Mouse (Mus musculus) frontal cortex, postnatal 14 days (tissue): Measurements from ENCODE around the gene Magi2.

Experiments used
- DNase-seq, 2 experiments: peaks; one replicate each; pipeline ENCODE4 v3.0.0; 2022; ENCODE audit warnings: low spot score in 2 of 2

Gene Magi2

GRCm38 (mm10) chr5:20603756-20604469 is 1377.1 kb downstream of the Magi2 start:
- no peak for DNase-seq

- DNase-seq, result no peak
These were observed 1379.7 kb downstream of the Magi2 start for GRCm38 (mm10) chr5:20606497-20606896.

DNA sequence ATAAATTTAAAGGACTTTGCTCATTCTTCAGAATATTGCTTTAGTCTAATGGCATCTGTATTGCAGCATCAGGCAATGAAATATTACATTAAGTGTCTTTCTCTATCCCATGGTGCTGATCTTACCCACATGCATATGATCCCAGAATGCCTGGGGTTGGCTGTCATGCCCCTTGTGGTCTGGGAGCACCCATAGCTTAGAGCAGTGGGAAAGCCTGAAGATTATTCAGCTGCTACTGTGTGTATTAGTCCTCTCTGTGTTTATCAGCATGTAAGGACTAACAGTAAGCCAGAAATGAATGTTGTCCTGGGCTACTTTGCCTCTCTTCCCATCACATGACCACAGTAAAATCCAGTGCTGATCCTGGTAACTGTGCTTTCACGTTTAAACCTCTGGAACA is 1380.7 kb downstream of the Magi2 start:
- no peak for DNase-seq

- no peak for DNase-seq
These were observed 1382.5 kb downstream of the Magi2 start for GRCm38 (mm10) chr5:20609206-20609935.

GRCm38 (mm10) chr5:20610640-20611039 is 1383.8 kb downstream of the Magi2 start:
- no peak for DNase-seq

GRCm38 (mm10) chr5:20612616-20613015 is 1385.8 kb downstream of the Magi2 start:
- DNase-seq, result no peak

- no peak for DNase-seq
These were observed 1388.1 kb downstream of the Magi2 start for GRCm38 (mm10) chr5:20614891-20615290.

DNA sequence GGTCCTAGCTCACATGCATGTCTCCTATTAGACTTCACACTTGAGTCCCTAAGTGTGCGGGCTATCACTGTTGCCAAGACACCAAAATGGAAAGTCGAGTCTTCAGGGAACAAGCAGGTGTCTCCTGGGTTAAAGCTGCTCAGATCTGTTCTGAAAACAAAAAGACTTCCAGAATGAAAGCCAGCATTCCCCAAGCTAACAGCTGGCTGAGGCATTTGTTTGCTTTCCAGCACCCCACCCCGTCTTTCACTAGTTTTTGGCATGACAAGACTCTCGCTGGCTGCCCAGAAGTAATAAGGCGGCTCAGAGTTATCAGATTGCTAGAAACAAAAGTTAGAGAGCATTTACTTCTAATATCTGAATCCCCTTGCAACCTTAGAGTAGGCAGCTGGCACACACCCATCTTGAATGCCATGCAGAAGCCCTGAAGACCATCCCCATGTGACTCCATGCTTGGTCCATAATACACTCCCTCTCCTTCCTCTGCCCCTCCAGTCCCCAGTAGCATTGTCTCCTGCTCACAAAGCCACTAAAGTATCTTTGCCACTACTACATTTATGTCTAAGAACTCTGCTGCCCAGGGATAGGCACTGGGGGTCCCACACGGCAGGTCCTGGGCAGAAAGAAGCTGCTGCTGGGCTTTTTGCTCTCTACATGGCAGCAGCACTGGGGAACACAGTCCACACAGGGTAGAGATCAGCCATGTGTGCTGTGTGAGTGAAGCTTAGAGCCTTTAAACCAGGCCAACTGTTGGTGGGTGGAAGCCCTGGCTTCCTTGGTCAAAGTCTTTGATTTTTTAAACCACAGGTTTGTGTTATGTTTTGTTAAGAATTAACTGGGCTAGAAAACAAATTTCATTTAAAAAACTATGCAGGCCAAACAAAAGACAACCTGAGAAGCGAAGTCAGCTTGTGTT is 1394.0 kb downstream of the Magi2 start:
- no peak for DNase-seq

GRCm38 (mm10) chr5:20622417-20622816 is 1395.6 kb downstream of the Magi2 start:
- no peak for DNase-seq

GRCm38 (mm10) chr5:20622837-20623573 is 1396.2 kb downstream of the Magi2 start:
- no peak for DNase-seq

DNA sequence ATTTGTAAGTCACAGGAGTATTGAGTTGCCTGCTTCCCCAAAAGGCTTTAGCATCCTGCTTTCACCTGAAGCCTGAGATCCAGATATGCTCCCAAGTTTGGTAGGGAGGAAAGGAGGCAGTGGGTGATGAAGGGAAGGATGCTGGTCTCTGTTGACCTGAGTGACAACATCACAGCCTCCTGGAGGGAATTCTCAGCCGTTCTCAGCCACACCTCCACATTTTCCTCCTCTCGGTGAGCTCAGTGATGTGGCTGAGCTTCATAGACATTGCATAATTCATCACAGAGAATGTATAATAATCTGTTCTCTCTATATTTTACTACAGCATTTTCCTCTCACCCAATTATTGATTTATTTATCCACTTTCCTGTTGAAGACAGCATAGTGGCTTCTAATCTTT is 1398.3 kb downstream of the Magi2 start:
- no peak for DNase-seq

DNA sequence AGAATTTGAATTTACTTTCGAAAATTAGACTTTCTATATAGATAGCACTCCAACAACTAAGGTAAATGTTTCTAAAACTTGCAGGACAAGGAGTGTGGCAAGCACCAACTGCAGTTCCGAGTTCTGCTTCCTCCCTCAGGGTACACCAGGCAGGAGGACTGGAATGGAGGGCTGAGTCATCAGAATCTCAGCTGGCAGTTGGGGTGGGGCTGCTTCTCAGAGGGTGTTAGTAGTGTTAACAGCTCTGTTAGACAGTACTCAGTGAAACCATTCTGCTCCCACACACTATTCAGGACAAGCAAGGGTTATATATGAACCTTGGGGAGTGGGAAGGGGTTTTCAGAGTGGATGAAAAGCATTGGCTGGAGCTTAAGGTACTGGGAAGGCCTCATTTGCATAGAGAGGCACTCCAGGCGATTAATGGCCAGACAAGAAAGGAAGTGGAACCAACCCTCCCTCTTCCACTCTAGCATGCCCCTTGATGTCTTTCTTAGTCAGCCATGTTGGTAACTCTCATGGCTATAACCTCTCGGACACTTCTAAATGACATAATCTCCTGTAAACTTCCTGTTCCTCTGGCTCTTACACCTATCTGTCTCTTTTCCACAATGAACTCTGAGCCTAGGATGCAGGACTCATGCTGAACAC is 1402.2 kb downstream of the Magi2 start:
- DNase-seq, result no peak

DNA sequence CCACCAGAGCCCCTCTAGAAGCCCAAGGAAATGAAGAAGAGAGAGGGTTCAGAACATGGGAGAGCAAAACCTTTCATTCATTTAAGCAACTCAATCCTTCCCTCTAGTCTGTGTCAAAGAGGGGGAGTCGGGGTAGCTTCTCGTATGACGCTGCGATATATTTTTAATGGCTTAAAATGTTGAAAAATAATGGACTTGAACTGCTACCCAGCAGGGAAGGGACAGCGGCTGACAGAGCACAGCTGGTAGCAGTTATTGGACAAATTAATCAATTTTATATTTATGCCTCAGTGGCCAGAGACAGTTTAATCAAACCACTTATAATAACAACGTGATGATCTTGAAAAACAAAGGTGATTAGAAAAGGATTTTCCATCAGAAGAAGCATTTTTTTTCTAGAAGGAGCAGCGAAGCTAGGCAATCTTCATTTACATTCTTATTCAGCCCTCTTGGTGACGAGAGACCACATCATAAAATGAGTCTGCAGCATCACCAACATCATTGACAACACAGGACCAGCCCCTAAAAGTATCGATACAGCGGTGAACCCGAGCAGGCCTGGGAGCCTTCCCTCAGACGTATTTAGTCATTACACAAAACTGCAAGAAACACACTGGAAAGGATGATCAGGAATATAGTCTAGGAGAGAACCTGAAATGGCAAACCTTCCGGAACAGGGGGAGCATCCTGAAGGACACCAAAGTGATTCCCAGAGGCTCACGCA is 1407.4 kb downstream of the Magi2 start:
- no peak for DNase-seq

- DNase-seq, result no peak
These were observed 1408.0 kb downstream of the Magi2 start for GRCm38 (mm10) chr5:20634822-20635221.

DNA sequence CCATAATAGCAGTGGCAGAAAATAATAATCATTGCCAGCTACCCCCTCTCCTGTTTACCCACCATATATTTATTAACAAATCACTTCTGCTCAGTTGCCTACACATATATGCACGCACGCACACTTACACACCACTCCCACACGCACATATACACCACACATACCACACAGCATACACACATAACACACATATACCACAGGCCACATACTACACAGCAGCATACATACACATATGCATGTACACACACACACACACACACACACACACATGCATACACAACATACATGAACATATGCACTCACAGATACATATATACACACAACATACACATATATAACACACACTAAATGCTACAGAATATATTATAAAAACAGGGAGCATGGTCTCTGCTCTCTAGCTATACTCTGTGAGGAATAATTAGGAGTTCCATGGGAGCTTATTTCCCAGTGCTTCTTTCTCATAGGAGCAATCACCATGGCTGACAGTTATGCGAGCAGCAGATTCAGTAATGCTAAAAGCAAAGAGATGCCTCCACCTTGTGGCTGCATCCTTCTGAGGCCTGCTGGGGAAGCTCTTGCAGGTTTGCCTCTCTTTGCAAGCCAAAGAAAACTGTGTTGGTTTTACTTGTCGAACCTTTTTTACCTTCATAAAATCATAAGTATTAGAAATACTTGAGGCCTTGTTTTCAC is 1410.6 kb downstream of the Magi2 start:
- DNase-seq, result no peak

DNA sequence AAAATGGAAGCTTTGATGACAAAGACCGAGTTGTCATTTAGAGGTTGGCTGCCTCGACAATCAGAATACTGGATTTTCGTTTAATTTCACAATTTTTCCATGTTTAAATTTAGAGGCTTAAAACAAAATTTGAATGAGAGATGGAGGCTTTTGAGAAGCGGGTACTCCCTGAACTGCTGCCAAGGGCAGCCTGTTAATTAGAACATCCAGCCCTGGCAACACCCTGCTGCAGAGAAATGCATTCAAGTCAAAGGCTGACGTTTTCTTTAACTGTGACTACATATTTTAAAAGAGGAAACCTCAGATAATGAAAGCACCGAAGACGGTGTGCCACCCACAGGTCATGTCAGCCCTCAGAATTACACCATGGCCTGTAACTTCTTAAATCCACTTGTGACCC is 1415.4 kb downstream of the Magi2 start:
- DNase-seq, result no peak

DNA sequence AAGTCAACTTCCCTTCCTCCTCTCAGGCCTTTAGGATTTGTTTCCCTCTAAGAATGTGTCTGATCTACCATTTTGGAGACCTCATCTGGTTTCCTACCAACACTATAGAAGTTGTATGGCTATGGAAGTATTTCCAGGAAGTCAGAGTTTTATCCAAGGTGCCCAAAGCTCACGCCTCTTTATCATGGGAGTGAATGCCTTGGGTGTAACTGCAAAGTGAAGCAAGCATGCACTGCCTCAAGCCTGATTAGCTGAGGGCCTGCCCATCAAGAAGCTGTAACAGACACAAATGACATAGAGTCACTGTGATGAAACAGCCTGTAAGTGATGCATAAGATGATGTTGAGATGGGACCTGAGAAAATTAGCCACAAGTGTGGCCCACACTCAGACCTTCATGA is 1416.9 kb downstream of the Magi2 start:
- DNase-seq, result no peak

- DNase-seq, result no peak
These were observed 1420.1 kb downstream of the Magi2 start for GRCm38 (mm10) chr5:20646947-20647346.

DNA sequence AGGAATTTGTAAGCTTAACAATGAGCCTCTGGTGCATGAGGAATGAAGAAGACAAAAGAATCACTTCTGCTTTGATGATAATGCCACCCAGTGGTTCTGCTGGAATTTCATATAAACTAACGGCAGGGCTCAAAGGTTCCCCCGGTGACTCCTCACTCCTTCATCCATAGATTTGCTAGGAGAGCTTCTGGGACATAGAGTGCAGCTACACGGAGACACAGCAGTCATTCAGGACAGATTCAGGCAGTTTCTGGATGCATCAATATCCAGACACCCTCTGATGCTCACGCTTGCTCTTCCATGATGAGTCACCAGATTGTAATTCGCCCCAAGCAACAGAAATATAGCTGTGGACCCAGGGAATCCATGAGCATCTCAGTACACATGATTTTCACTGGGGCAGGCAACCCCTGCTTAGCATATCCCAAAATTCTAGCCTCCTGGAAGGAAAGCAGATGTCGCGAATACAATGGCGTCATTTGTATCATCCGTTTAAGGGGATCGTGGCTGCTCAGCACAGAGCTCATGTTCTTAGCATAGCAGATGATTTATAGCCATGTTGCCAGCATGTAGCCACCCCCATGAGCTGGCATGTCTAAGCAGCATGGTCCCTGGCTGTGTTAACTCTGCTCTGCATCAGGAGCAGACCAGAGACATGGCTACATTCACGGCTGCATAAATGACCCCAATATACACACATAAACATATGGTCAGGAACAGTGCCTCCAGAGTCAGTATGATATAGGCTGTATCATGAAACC is 1426.8 kb downstream of the Magi2 start:
- DNase-seq, result no peak
